Mouse (Mus musculus) left cerebral cortex, postnatal 14 days (tissue): ENCODE data around the gene Susd3. TPM values are rescaled to one million over a fixed set of nuclear protein-coding genes. Genes with fewer than 3 reads are reported as not detected.
A peak's percentile ranks its signal among the peaks of the same experiment; 100 is the strongest.

Source experiments
- DNase-seq, 2 experiments: peaks; one replicate each; pipeline ENCODE4 v3.0.0; 2021 to 2022; ENCODE audit warnings: low spot score in 2 of 2, mixed read lengths in 1 of 2
- intact Hi-C: fragments of 180-260 bp; cut with DNase I; formaldehyde crosslinking; loops from one replicate; pipeline ENCODE4 v1.15.1; 2025
- total RNA-seq, 2 experiments: library from RNA; stranded (reverse); gene quantifications; 2 replicates each; pipeline ENCODE4 v1.2.3; 2021

Susd3 gene
- total RNA-seq, 2 experiments from 2014 or later: 2.5 to 5.0 TPM

DNA sequence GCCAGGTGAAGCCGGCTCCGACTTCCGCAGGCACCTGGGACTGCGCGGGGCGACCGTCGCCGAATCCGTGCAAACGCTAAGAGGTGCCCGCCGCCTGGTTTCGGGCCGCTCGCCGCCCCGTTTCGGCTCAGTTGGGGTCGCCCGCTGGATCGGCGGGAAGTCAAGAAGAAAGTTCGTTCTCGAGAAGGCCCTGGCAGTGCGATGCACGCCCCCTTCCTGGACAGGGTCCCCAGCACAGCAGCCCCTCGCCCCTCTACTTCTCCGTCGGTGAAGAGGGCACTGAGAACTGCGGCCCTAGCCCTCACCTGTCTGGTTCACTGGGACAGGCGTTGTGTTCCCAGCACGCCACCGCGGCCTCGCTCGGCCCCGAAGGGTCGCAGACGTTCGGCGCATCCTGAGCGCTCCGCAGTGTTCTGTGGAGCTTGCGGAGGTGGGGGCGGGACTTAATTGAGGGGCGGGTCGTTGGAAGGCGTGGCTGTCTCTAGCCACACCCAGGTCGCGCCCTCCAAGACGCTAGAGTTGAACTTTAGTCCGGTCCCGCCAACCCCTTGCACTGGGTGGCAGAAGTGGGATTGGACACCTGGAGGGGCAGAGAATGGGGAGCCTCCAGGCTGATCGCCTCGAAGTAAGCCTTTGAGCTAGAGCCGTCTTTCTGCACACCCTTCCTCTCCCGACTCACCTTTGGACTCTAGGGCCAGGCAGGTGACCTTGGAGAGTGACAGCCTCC, 603 bp downstream of the Susd3 start:
- intact Hi-C loops: no loop called here
- no peak for DNase-seq

DNA sequence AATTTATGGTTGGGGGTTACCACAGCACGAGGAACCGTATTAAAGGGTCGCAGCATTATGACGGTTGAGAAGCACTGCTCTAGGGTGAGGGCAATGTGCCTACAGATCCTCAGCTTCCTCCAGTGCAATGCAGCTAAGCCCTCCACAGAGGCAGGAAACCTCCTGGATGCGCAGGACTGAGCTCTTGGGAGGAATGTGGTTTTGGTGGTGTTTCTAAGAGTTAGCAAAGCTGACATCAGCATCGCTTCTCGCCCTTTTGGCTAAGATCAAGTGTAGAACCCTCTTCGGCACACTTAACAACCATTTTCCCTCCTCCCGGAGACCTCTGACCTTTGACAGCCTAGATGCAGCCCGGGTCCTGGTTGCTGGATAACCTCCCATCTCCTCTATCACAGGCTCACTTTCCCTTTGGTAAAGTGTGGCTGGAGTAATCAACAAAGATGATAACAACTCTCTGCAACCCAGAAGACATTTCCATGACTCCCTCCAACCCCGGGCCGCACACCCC, 1.2 kb downstream of the Susd3 start:
- intact Hi-C loops: no loop called here
- no peak for DNase-seq

DNA sequence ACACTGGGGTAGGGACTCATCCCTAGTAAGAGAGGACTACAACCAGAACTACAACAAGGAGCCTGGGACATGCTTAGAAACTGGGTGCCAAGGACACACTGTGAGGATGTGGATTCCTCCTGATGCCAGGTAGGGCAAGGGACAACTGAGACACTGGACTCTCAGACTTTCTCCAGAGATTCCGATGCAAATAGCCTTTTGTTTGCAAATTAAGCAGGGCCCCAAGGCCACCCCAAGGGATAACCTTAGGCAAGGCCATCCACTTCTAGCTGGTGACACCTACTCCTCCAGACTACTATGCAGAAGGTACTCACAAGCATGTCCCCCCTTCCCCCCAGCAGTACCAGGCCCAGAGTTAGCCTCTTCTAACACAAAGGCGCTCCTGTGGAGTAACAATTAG, 1.9 kb downstream of the Susd3 start:
- DNase-seq: no peak
- intact Hi-C loops: no loop called here

DNA sequence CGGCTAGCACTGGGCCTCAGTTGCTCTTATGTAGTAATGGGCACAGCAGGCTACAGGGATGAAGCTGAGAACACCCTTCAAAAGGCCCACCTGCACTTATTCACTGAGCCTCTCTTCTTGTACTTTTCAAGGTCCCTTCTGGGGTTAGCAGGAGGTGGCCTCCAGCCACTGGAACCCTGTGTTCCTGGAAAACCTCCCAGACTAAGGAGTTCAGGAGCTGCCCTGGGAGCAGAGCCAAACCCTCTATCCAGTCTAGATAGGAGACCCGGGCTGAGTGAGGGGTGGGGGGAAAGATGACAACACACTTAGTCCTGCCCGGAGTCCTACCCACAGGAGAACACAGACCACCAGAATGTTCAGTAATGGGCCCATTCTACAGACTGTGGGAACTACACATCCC, 2.5 kb downstream of the Susd3 start:
- intact Hi-C loops: no loop called here
- DNase-seq: no peak

DNA sequence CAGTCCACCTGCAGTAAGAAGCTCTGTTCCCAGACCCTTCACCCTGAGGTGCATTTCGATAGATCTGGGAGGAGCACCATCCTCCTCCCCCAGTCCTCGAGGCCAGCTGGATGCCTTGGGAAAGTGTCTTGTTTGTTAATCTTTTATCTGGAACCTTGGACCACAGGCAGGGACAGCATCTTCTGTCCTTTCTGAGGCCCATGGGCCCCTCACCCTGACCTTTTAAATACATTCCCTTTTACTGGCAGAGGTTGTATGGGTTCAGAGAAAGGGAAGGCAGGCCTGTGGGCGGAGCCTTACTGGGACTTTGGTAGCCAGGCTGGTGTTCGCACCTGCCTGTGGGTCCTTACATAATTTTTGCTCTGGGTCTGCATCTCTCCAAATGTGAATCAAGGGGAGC, 3.3 kb downstream of the Susd3 start:
- intact Hi-C loops: no loop called here

DNA sequence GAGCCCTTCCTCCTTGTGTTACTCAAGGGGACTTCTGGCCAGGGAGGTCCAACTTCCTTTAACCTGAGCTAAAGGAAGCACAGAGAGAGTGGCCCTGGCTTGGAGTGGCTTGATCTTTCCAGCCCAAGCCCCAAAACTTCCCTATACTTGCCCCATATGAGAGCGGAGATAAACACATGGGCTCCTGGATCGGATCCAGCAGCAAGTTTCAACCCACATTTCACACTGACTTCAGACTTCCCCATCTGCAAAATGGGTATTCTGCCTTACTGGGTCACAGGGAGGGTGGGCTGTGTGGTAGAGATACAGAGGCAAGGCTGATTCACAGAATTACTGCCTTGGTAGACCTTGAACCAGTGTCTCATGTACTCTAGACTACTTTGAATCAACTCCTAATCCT, 5.0 kb downstream of the Susd3 start:
- intact Hi-C loops: no loop called here
- DNase-seq: no peak

More for the DNA sequence above, 3.3 kb downstream of the Susd3 start:
- no peak for DNase-seq

DNA sequence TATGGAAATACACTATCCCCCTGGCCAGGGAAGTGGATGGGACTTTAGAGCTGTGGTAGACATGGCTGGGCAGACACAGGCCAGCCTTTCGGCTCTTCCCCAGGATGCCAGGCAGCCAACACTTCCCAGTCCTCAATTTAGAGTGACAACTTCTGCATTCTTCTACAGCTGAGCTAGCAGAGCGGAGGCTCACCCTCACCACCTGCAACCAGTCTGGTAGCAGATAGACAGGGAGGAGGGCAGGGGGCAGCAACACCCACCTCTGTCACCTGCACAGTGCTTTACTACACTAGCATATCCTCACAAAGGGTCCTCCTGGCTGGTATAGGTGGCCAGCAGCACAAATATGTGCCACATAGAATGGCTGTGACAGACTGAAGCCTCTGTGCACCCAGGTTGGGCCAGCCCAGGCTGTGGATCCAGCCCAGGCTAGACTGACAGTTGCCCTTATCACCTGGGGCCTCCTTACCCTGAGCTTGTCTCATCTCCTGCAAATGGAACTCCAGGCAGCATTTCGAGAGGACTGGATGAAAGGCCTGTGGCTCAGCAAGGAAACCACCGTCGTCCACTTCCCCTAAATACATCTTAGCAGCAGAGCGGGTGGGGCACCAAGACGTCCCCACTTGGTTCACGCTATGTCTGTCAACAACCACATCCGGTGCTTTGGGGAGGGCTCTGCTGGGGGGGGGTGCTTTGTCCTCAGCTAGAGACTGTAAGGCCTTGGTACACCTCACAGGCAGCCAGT, 6.0 kb downstream of the Susd3 start:
- intact Hi-C loops: no loop called here
- DNase-seq: peak; percentile 22 to 36

DNA sequence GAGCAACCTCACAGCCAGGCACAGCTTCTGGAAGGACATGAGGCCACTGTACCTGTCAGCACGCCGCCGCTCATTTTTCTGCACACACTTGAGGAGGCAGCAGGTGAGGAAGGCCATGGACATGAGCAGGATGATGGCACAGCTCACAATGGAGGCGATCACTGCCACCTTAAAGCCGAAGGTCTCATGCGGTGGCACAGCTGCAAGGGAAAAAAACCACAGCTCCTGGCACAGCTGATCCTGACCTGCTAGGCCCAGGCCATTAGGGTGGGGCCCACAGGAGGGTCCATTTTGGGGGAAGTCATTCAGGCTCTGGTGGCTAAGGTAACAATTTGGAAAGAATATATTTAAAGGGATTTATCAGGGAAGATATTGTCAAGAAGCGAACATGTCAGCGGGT, 9.8 kb downstream of the Susd3 start:
- DNase-seq: no peak
- intact Hi-C loops: no loop called here

DNA sequence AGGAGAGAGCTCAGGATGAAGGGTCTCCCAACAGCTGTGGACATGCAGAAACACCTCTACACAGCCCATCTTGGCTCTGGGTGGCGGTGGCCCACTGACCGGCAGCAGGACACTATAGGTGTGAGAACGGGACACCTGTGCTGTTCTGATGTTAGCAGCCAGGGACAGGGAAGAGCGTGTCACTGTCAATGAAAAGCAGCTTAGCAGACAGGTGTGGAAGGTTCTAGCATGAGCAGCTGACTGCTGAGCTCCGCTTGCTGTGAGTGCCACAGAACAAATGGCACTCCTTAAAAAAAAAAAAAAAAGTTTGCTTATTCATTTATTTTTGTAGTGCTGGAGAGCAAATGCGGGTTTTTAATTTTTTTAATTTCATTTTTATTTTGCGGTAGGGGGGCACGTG, 10.9 kb downstream of the Susd3 start:
- DNase-seq: no peak
- intact Hi-C loops: no loop called here

DNA sequence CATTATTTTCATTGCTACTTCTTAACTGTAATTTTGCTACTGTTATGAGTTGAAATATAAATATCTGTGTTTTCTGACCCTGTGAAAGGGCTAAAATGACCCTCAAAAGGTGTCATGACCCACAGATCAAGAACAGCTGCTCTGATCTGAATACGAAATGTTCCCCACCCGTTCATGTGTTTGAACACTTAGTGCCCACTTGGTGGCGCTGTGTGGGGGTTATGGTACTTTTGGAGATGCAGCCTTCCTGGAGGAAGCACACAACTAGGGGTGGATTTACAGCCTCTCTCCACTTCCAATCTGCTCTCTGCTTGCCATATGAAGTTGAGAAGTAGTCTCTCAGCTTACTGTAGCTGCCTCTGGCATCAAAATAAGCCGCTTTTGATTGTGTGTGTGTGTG, 13.8 kb downstream of the Susd3 start:
- intact Hi-C loops: no loop called here
- DNase-seq: no peak

DNA sequence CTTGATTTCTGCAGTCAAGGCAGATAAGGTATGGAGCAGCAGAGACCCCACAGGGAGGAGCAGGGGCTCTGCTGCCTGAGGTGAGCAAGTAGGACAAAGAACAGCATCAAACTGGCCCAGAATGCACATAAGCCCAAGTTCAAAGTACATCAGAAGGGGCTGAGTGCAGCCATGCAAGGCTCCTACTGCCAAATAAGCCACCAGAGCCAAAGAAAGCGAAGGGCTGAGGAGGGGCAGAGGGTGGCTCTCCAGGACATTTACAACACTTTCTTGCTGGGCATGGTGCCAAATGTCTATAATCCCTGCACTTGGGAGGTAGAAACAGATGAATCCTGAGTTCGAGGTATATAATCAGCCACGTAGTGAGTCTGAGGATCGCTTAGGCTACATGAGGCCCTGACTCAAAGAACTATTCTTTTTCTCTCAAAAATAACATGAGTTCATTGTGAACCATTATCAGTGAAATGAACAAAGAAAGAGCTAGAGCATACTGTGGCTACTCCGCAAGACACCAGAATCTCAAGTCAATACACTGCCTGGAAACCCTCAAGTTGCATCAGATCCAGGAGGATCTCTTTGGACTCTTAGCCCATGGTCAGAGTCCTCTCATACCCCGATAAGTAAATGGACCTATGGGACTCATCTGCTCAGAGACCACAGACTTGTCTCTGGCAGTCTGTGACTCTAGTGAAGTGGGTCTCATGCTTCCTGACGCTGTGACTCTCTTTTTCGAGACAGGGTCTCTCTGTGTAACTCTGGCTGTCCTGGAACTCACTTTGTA, 14.5 kb downstream of the Susd3 start:
- DNase-seq: no peak
- intact Hi-C loops: no loop called here

DNA sequence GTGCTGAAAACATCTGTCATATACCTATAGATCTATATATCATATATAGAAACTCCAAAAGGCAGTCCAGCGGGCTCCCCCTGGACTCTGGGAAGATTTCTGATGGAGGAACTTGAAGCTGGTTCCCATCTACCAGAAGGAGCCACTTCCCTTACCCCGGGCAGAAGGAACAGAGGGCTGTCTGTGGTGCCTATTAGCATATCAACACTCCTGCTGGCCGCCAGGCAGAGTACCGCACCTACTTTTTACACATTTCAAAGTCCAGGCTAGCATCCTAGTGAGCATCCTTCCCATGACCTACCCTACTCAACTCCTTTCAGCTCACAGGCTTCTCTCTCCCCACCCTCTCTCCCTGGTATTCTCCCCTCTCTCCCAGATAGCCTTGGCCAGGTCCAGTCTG, 22.9 kb downstream of the Susd3 start:
- no peak for DNase-seq
- intact Hi-C loops: no loop called here

DNA sequence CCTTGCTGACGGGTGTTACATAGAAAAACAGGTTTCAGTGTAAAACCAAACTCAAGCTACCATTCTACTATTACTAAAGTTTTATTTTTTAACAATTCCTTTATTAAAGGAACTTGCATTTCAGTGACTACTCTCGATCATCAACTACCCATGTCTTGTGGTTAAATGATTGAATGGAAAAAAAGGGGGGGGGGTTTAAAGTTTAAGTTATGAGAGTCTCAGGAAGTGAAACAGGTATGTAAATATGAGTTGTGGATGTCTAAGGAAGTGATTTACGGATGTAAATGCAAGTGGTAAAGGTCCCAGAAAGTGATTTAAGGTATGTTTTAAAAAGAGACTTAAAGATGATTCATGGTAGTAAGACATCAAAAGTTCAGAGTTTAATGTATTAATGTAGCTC, 23.3 kb downstream of the Susd3 start:
- intact Hi-C loops: no loop called here
- no peak for DNase-seq

DNA sequence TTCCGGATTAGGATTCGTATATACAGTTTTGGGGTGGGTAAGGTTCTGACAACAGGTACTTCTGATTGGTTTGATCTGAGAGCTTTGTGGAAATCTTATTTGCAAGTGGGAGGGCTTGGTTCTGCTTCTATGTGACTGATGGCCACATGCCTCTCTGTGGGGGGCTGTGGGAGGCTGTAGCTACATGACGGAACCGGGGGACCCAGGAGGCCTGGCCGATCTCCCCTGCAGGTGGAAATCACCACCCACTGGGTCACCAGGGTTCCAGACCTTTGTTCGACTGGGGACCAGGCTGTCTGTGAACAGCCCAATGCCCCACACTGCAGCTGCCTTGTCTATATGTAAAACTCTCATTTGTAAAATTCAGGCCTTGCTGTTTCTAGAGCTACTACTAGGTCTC, 23.8 kb downstream of the Susd3 start:
- intact Hi-C loops: no loop called here
- no peak for DNase-seq

DNA sequence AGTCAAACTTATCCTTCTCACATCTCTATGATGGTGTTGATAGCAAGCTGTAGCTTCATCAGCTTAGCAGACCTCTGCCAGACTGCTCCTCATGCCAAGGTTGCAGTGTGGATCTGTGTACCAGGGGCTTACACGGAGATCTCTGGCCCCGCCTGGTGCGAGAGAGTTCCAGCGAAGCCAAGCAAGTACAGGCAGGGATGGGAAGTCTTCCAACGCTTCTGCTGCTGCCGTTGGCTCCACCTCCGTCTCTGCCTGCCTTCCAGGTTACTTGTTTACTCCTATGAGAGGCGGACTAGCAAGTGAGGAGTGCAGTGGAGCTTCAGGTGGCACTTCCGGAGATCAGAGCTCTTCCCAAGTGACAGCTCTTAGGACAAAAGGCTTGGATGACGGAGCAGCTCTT, 24.2 kb downstream of the Susd3 start:
- intact Hi-C loops: no loop called here

DNA sequence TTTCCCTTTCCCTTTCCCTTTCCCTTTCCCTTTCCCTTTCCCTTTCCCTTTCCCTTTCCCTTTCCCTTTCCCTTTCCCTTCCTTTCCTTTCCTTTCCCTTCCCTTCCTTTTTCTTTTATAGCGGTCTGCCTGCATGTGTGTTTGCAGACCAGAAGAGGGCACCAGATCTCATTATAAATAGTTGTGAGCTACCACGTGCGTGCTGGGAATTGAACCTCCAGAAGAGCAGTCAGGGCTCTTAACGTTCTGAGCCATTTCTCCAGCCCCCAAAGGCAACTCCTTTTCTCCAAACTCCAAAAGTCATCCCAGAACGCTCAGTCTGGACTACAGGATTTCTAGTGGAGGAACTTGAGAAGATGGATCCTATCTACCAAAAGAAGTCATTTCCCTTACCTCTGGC, 27.6 kb downstream of the Susd3 start:
- intact Hi-C loops: no loop called here
- no peak for DNase-seq

More for the DNA sequence above, 24.2 kb downstream of the Susd3 start:
- DNase-seq: no peak

DNA sequence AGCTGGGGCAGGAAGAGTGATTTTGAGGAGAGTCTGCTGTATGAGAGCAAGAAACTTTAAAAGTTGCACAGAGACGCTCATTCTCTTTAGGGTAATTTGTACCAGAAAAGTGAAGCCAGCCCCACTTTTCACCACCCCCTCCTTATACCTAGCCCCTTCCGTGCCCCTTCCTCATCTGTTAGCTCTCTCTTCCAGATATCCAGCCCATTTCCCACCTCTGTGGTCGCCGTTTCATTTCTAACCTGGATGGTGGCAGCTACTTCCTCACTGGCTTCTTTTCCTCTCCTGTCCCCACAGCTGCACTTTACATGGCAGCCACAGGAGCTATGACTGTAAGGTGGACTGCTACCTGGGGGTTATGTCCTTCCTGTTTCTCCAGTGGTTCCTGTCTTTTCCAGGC, 29.1 kb downstream of the Susd3 start:
- intact Hi-C loops: no loop called here
- no peak for DNase-seq

DNA sequence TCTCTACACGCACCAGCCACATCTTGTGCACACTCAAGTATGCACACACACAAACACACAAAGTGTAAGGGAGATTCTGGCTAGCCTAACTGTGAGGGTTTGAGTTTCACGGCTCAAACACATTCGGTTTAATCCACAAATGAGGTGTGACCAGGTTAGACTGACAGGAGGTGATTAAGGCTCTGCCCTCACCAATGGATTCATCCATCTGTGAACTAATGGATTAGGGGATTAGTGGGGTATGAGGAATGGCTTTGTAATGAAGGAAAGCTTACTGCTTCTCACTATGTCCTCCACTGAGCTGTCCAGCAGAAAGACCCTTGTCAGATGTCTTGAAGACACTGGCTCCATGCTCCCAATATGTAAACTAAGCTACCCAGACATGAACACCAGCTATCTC, 29.9 kb downstream of the Susd3 start:
- DNase-seq: no peak
- intact Hi-C loops: no loop called here

DNA sequence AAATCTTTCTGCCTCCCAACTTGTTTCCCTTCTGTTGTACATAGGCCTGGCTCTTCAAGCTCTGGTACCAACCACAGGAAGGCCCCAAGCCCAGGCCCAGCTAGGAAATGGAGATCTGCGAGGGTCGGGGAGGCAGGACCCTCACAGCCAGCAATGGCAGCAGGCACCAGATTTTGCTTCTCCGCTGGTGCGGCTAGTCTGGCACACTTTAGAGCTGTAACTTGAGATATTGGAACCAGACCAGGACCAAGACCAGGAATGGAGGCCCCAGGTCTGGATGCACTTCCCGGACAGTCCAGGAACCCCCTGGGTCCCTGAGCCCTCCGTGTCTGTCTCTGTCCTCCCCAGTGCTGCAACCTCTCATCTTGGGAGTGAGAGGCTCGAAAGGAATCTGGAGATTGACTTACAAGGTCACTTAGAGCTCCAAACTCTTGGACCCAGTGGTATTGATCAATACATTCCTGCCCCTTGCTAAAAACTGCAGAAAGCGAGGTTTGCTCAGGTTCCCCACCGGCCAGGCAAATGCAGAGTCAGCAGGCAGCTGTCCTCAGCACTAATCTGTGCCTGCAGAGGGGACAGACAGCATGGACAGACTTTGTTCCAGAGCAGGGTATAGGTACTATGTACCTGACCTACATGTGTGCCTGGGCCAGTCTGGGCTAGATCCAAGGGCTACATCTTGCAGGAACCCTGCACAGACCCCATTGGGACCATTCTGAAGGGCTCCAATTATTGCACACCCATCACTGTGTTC, 31.5 kb downstream of the Susd3 start:
- intact Hi-C loops: no loop called here
- no peak for DNase-seq

DNA sequence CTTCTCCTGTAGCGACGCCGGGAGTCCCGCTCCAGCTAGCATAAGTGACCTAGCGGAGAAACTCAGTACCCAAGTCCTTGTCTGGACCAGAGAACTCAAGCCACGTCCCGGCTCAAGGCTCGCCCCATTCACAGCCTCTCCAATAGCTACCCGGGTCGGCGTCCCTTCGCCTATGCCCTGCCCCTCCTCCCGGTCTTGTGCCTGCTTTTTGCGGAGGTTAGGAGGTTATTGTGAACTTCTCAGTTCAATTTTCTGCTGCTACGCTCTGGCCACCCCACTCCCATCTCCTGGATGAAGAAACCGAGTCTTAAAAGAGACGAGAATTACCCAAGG, 32.3 kb downstream of the Susd3 start:
- DNase-seq: no peak
- intact Hi-C loops: no loop called here
